Mouse (Mus musculus) ES-E14 (cell line): Measurements from ENCODE around the gene A730049H05Rik. TPM values are rescaled to one million over a fixed set of nuclear protein-coding genes. Genes with fewer than 3 reads are reported as not detected.

Experiments used
- DNase-seq: peaks from one replicate; pipeline ENCODE4 v3.0.0-alpha.2; 2013; ENCODE audit warnings: low read depth, low spot score
- H3K27ac ChIP-seq: 2 replicates; pipeline ENCODE4 v1.5.1; 2012; ENCODE audit warnings: low read depth, mild to moderate bottlenecking, low read length, moderate library complexity, mixed read lengths; ENCODE audit not compliant: poor library complexity, insufficient read depth, severe bottlenecking
- H3K36me3 ChIP-seq: 2 replicates; pipeline ENCODE4 v1.6.1; 2012; ENCODE audit warnings: mild to moderate bottlenecking, low read length, moderate library complexity, mixed read lengths; ENCODE audit not compliant: control insufficient read depth, poor library complexity, insufficient read depth, severe bottlenecking
- H3K4me1 ChIP-seq, 2 experiments: fragments of 150-350 bp in 1 of 2; sonication (generic) in 1 of 2; 2 replicates each; pipeline ENCODE4 v1.6.1; 2012; ENCODE audit warnings: low read length in 2 of 2, mild to moderate bottlenecking in 1 of 2, mixed read lengths in 1 of 2; ENCODE audit not compliant: control insufficient read depth in 2 of 2, insufficient read depth in 2 of 2, poor library complexity in 1 of 2
- H3K4me3 ChIP-seq, 2 experiments: fragments of 150-350 bp in 1 of 2; sonication (generic) in 1 of 2; 2 replicates each; pipeline ENCODE4 v1.5.1; 2012; ENCODE audit warnings: low read length in 2 of 2, low read depth in 1 of 2, mild to moderate bottlenecking in 1 of 2, mixed read lengths in 1 of 2; ENCODE audit not compliant: insufficient read depth in 1 of 2, poor library complexity in 1 of 2, severe bottlenecking in 1 of 2
- H3K9ac ChIP-seq: 2 replicates; pipeline ENCODE4 v1.6.1; 2012; ENCODE audit warnings: low read depth, mild to moderate bottlenecking, low read length, mixed read lengths; ENCODE audit not compliant: poor library complexity, insufficient read depth, severe bottlenecking
- H3K9me3 ChIP-seq: fragments of 150-350 bp; sonication (generic); 2 replicates; pipeline ENCODE4 v1.6.1; 2012; ENCODE audit warnings: low read depth, mild to moderate bottlenecking, low read length; ENCODE audit not compliant: control insufficient read depth, insufficient read depth
- CHD2 ChIP-seq: IDR thresholded peaks from 2 replicates; pipeline ENCODE4 v1.6.1; 2014; ENCODE audit warnings: mild to moderate bottlenecking, low read depth, low read length, inconsistent platforms
- HCFC1 ChIP-seq: IDR thresholded peaks from 2 replicates; pipeline ENCODE4 v1.6.1; 2012; ENCODE audit warnings: low read length, inconsistent platforms, borderline replicate concordance; ENCODE audit not compliant: insufficient read depth
- MAFK ChIP-seq: IDR thresholded peaks from 2 replicates; pipeline ENCODE4 v1.6.1; 2014; ENCODE audit warnings: mild to moderate bottlenecking, low read depth, low read length, inconsistent platforms; ENCODE audit not compliant: insufficient read depth
- ZC3H11A ChIP-seq: IDR thresholded peaks from 2 replicates; pipeline ENCODE4 v1.6.1; 2012; ENCODE audit warnings: low read depth, mild to moderate bottlenecking, inconsistent platforms, low read length, borderline replicate concordance
- ZNF384 ChIP-seq: IDR thresholded peaks from 2 replicates; pipeline ENCODE4 v1.6.1; 2012; ENCODE audit warnings: low read depth, low read length, inconsistent platforms
- in situ Hi-C, 2 experiments: fragments of 600-800 bp; cut with MboI; formaldehyde crosslinking; loops; one replicate each; pipeline ENCODE4 v1.15.1; 2025; ENCODE audit warnings: low sequenced_read_pairs in 2 of 2, inconsistent platforms in 1 of 2; ENCODE audit not compliant: unreplicated experiment in 2 of 2
- total RNA-seq: library from RNA; depleted of rRNA; stranded (reverse); fragments of 300-350 nt; gene quantifications from 2 replicates; pipeline ENCODE4 v1.2.3, GENCODE M21; 2012

The A730049H05Rik gene
- total RNA-seq, 1 experiment = 2.5 TPM

- Histone ChIP-seq H3K9ac (no peak overlapping the region), H3K27ac (no peak overlapping the region), H3K36me3 (peaks cover 3% of the 10 kb centered on the region; the same call in 1 of the 2 replicates), H3K4me1 (no peaks in the 10 kb centered on the region), H3K9me3 (no peaks in the 10 kb centered on the region), H3K4me3 (no peak overlapping the region)
- in situ Hi-C loops = loop anchor here in 1 of 2 experiments (25.0 kb wide), 2 partner anchors 343 to 718 kb away; no protein-coding TSS in a partner anchor
- DNase-seq = no peak
- TF ChIP-seq MAFK (no peak), CHD2 (no peak), ZNF384 (no peak), ZC3H11A (no peak), HCFC1 (no peak)
Measured at GRCm38 (mm10) chr6:92793804-92794203, 22.5 kb upstream of the A730049H05Rik start.

GRCm38 (mm10) chr6:92801462-92801861 is 14.8 kb upstream of the A730049H05Rik start:
- in situ Hi-C loops = no loop called here
- H3K4me3 ChIP-seq = no peak overlapping the region
- peaks cover 3% of the 10 kb centered on the region; the same call in 1 of the 2 replicates for H3K36me3 ChIP-seq
- H3K9ac ChIP-seq = no peak overlapping the region
- no peak overlapping the region for H3K27ac ChIP-seq
- no peak for DNase-seq
- H3K9me3 ChIP-seq = no peaks in the 10 kb centered on the region
- no peak for TF ChIP-seq HCFC1
- no peak for TF ChIP-seq MAFK
- no peak for TF ChIP-seq ZNF384
- TF ChIP-seq CHD2 = no peak
- TF ChIP-seq ZC3H11A = no peak
- no peaks in the 10 kb centered on the region for H3K4me1 ChIP-seq

GRCm38 (mm10) chr6:92802421-92802820 is 13.9 kb upstream of the A730049H05Rik start:
- Histone ChIP-seq H3K4me1 (peaks cover 0 to 2% of the 10 kb centered on the region in 2 experiments; a peak in 1 of 4 replicates), H3K27ac (no peak overlapping the region), H3K36me3 (no peaks in the 10 kb centered on the region), H3K9me3 (no peaks in the 10 kb centered on the region), H3K4me3 (no peak overlapping the region), H3K9ac (no peak overlapping the region)
- in situ Hi-C loops = no loop called here
- TF ChIP-seq ZNF384 = no peak
- TF ChIP-seq MAFK = no peak
- no peak for TF ChIP-seq ZC3H11A
- TF ChIP-seq CHD2 = no peak
- no peak for TF ChIP-seq HCFC1
- DNase-seq = no peak

GRCm38 (mm10) chr6:92803213-92803612 is 13.1 kb upstream of the A730049H05Rik start:
- no peak overlapping the region for H3K4me3 ChIP-seq
- no peak overlapping the region for H3K9ac ChIP-seq
- H3K9me3 ChIP-seq = no peaks in the 10 kb centered on the region
- H3K36me3 ChIP-seq = no peaks in the 10 kb centered on the region
- DNase-seq = no peak
- H3K27ac ChIP-seq = no peak overlapping the region
- TF ChIP-seq MAFK (no peak), CHD2 (no peak), ZC3H11A (no peak), ZNF384 (no peak), HCFC1 (no peak)
- peaks cover 0 to 2% of the 10 kb centered on the region in 2 experiments; a peak in 1 of 4 replicates for H3K4me1 ChIP-seq
- in situ Hi-C loops = no loop called here
